13 mouse cellular contexts compared by ENCODE assay signal in the genomic region with DNA sequence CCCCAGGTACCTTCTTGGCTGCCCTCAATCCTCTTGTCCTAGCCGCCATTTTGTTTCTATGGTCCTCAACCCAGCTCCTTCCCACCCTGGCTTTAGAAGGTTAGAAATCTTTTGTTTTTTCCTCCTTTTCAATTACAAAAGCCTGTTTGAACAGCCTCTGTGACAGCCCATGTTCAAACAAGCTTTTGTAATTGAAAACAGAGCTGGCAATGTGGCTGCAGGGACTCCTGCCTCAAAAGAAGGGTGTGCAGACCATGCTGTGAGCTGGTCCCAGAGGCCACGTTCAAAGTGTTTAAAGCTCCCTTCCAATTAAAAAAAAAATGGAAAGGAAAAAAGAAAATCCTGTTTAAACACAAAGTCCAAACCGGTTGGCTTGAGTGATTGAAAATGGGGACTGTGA.
"Had no signal": no experiment of that assay in that cellular context is flagged by ENCODE, and none has a peak within 500 bp of the region (broad histone marks: within the 10 kb centered on the region; RNA-seq: fewer than 3 reads in every experiment).

No protein-coding gene starts in this region.

- DNase-seq: kidney, adult 2 months; kidney, postnatal 25 days; lung, adult 2 months; lung, postnatal 36 days; thymus, adult 18-20 months; thymus, postnatal 36 days had no signal

- H3K9me3 ChIP-seq: limb, embryonic 10.5 days; liver, embryonic 15.5 days; midbrain, embryonic 13.5 days had no signal

- H3K36me3 ChIP-seq: limb, embryonic 10.5 days; liver, embryonic 15.5 days; midbrain, embryonic 13.5 days had no signal

- H3K4me1 ChIP-seq: limb, embryonic 10.5 days; liver, embryonic 15.5 days had no signal

- ATAC-seq: lung, postnatal 0 days; midbrain, embryonic 13.5 days had no signal

- H3K4me3 ChIP-seq: left cerebral cortex, adult 2 months; limb, embryonic 10.5 days; liver, embryonic 15.5 days; midbrain, embryonic 13.5 days had no signal

- H3K9ac ChIP-seq: liver, embryonic 15.5 days; midbrain, embryonic 13.5 days had no signal

- H3K27ac ChIP-seq: left cerebral cortex, adult 2 months; limb, embryonic 10.5 days; liver, embryonic 15.5 days; midbrain, embryonic 13.5 days; stomach, postnatal 0 days had no signal

- H3K4me2 ChIP-seq: liver, embryonic 11.5 days; liver, embryonic 15.5 days; midbrain, embryonic 13.5 days had no signal

- H3K27me3 ChIP-seq: liver, embryonic 15.5 days; midbrain, embryonic 13.5 days had no signal
